Mouse (Mus musculus) ES-Bruce4 (cell line): ENCODE measurements around the gene Srebf1. TPM values are rescaled to one million over a fixed set of nuclear protein-coding genes. Genes with fewer than 3 reads are reported as not detected.

Experiments
- H3K27ac ChIP-seq: 2 replicates; pipeline ENCODE4 v1.5.1; 2012; ENCODE audit warnings: low read length, inconsistent platforms; ENCODE audit not compliant: insufficient read depth
- H3K27me3 ChIP-seq: 2 replicates; pipeline ENCODE4 v1.6.1; 2012; ENCODE audit warnings: mild to moderate bottlenecking, low read length, inconsistent platforms; ENCODE audit not compliant: control insufficient read depth, poor library complexity, insufficient read depth, severe bottlenecking
- H3K36me3 ChIP-seq: 2 replicates; pipeline ENCODE4 v1.6.1; 2012; ENCODE audit warnings: inconsistent platforms, mild to moderate bottlenecking, low read length, moderate library complexity; ENCODE audit not compliant: control insufficient read depth, poor library complexity, insufficient read depth, severe bottlenecking
- H3K4me1 ChIP-seq: one replicate; pipeline ENCODE4 v1.8.1; 2011; ENCODE audit warnings: low read length; ENCODE audit not compliant: control insufficient read depth, insufficient read depth
- H3K4me3 ChIP-seq: 2 replicates; pipeline ENCODE4 v1.5.1; 2011; ENCODE audit warnings: low read depth, mild to moderate bottlenecking, low read length
- H3K9ac ChIP-seq: 2 replicates; pipeline ENCODE4 v1.6.1; 2012; ENCODE audit warnings: low read depth, mild to moderate bottlenecking, inconsistent platforms; ENCODE audit not compliant: poor library complexity, severe bottlenecking
- H3K9me3 ChIP-seq: replicated peaks from 2 replicates; pipeline ENCODE4 v1.6.1; 2012; ENCODE audit warnings: mild to moderate bottlenecking, low read length, inconsistent platforms; ENCODE audit not compliant: control insufficient read depth, poor library complexity, insufficient read depth, severe bottlenecking
- CTCF ChIP-seq: IDR thresholded peaks from one replicate; pipeline ENCODE4 v1.8.1; 2011; ENCODE audit warnings: low read depth, low read length
- EP300 ChIP-seq: IDR thresholded peaks from 2 replicates; pipeline ENCODE4 v1.6.1; 2011; ENCODE audit warnings: low read depth, low read length; ENCODE audit not compliant: insufficient read depth
- POLR2A ChIP-seq: IDR thresholded peaks from one replicate; pipeline ENCODE4 v1.8.1; 2011; ENCODE audit warnings: low read length; ENCODE audit not compliant: insufficient read depth
- polyA plus RNA-seq: library from polyadenylated mRNA; stranded (reverse); fragments of >200 nt; gene quantifications from 2 replicates; pipeline ENCODE4 v1.2.4, GENCODE M21; 2011; ENCODE audit warnings: low read depth; ENCODE audit not compliant: missing spikeins, insufficient read depth, insufficient read length

Gene Srebf1
- polyA plus RNA-seq = 60.5 and 68.6 TPM in 2 replicates

DNA sequence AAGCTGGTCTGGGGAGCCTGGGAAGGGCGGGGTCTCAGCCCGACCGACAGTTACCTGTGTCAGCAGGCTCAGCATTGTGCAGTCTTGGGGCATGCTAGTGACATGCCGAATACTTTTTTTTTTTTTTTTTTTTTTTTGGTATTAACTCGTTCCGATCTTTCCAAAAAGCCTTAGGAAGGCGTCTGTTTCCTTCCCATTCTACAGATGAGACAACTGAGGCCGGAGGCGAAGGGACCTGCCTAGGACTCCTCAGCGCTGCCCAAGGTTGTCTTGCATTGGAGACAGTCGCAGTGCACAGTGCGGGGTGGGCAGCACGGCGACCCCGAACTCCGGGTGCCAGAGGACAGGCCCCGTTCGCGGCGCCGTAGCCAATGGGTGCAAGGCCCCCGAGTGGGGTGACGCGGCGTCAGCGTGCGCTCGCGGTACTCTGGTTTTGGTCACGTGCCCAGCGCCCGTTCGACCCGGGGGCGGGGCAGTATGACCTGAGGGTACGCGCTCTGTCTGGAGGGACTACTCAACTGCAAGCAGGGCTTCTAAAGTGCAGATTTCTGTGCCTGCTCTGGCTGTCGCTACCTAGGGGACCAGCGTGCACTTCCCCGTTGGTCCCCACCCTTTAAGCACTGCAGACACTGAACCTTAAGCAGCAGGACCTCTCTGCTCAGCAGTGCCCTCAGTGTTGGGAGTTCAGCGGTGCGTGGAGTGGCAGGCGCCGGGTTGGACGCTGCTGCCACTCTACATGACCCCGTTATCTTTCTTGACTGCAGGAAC is at the start of gene Srebf1:
Srebf1 (minus strand) TSS at position 113 of the 768 bp plus-strand sequence.
- H3K4me1 ChIP-seq = peaks cover 2% of the 10 kb centered on the region
- H3K4me3 ChIP-seq = peak within 1 kb of the TSS; percentile 68
- H3K9me3 ChIP-seq = no peaks in the 10 kb centered on the region
- H3K27ac ChIP-seq = peak within 1 kb of the TSS; percentile 46
- H3K36me3 ChIP-seq = peaks cover 4% of the 10 kb centered on the region; the same call in 1 of the 2 replicates
- TF ChIP-seq POLR2A (no peak), EP300 (peak; percentile 75), CTCF (no peak)
- H3K9ac ChIP-seq = peak within 1 kb of the TSS; percentile 74
- H3K27me3 ChIP-seq = no peaks in the 10 kb centered on the region

DNA sequence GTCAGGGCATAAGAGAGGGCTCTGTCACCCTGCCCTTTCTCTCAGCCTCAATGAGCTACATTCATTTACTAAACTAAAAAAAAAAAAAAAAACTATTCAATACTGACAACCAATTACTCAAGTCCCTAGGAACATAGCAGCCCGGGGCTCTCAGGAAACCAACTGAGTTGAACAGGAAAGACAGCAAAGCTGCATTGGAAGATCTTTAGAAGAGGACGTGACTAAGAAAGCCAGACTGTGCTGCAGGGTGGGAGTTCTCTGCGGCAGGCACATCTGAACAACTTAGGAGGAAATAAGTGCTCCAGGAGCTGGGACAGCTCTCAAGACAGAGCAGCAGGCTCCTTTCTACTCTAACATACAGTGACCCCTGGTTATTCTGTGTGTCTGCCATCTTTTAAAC is 46.2 kb upstream of the Srebf1 start:
- Histone ChIP-seq H3K4me3 (no peak overlapping the region), H3K4me1 (no peaks in the 10 kb centered on the region), H3K36me3 (no peaks in the 10 kb centered on the region), H3K9me3 (no peaks in the 10 kb centered on the region), H3K27ac (no peak overlapping the region), H3K9ac (no peak overlapping the region), H3K27me3 (no peaks in the 10 kb centered on the region)
- TF ChIP-seq CTCF = no peak
- TF ChIP-seq EP300 = no peak
- no peak for TF ChIP-seq POLR2A

DNA sequence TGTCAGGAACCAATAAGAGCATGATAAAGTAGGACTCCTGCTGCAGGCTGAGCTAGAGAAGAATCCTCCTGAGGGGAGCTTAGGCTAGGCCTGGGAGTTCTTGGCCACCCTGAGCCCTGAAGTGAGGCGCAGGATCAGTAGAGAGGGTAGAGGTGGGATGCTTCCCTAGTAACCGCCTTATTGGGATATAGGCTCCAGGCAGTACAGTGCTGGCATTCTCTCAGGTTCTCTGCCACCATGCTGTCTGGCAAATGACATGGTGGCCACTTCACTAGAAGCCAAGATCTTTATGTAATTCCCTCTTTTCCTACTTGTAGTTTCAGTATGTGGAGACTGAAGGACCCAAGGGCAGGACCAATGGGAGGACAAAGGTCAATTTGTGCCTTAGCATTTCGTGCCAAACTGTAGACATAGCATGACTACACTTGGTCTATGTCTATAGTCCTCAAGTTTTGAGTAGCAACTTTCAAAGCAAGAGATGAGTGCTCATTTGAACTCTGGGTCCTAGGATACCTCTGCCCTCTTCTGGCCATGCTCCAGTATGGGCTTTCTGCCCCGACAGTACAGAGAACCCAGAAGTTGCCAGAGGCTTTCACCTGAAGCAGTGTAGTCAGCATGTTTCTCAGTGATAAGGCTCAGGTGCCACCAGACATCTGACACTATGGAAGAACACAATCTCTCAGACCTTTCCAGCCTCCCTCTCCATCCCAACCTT is 43.0 kb upstream of the Srebf1 start:
- no peak overlapping the region for H3K27ac ChIP-seq
- H3K4me3 ChIP-seq = no peak overlapping the region
- H3K4me1 ChIP-seq = no peaks in the 10 kb centered on the region
- no peaks in the 10 kb centered on the region for H3K27me3 ChIP-seq
- no peak for TF ChIP-seq POLR2A
- no peak overlapping the region for H3K9ac ChIP-seq
- H3K9me3 ChIP-seq = no peaks in the 10 kb centered on the region
- no peaks in the 10 kb centered on the region for H3K36me3 ChIP-seq

DNA sequence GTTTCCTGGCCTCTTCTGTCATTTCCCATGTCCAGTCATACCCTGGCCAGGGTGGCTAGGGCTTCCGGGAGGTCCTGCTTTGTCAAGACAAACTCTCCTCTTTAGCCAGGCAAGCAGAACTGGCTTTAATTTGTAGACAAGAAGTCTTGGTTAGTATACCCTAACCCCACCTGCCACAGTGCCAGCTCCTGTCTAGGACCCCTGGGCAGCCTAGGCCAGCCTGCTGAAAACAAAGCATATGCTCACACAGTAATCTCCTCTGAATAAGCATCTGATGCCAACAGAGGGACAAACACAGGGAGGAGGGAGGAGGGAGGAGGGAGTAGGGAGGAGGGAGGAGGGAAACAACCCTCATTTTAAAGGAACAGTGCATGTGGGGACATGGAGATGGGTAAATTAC is 42.3 kb upstream of the Srebf1 start:
- H3K9me3 ChIP-seq = no peaks in the 10 kb centered on the region
- H3K4me3 ChIP-seq = no peak overlapping the region
- no peaks in the 10 kb centered on the region for H3K4me1 ChIP-seq
- no peak for TF ChIP-seq EP300
- no peak for TF ChIP-seq POLR2A
- no peak for TF ChIP-seq CTCF
- no peaks in the 10 kb centered on the region for H3K36me3 ChIP-seq
- no peak overlapping the region for H3K9ac ChIP-seq
- no peak overlapping the region for H3K27ac ChIP-seq
- H3K27me3 ChIP-seq = no peaks in the 10 kb centered on the region

DNA sequence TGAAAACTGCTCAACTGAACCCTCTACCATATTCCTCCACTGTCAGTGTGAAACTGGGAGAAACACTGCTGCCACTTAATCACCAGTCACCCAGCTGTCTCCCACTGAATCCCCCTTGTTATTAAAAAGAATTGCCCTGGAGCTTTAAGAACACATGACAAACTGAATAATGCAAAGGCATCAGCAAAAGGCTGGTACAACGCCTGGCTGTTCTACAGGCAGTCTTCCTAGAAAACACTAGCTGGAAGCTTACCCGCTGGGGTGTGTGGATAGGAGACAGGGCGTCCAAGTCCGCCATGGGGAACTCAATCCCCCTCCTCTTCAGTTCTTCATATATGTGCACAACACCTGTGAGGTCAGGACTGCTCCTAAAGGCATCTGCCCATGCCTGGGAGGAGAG is 40.0 kb upstream of the Srebf1 start:
- H3K36me3 ChIP-seq = no peaks in the 10 kb centered on the region
- H3K9me3 ChIP-seq = no peaks in the 10 kb centered on the region
- TF ChIP-seq POLR2A = no peak

DNA sequence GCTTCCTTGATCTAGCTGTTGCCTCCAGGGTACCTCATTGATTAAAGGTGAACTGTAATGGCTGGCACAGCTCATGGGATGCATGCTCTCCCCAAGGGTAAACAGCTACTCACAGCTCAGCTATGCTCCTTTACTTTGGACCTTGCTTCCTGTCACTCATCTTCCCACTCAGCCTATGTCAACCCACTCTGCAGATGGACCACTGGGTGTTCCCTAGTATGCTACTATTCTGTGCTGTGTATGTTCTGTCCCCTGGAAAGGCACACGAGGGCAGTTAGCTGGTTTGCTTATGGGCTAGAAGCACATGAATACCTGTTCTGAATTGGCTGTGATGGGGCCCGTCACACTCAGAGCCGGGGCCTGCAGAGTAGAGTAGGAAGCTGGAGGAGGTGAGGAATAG is 38.4 kb upstream of the Srebf1 start:
- no peak overlapping the region for H3K27ac ChIP-seq
- H3K4me3 ChIP-seq = no peak overlapping the region
- no peaks in the 10 kb centered on the region for H3K9me3 ChIP-seq
- H3K27me3 ChIP-seq = no peaks in the 10 kb centered on the region
- H3K36me3 ChIP-seq = no peaks in the 10 kb centered on the region
- no peak for TF ChIP-seq CTCF
- no peak for TF ChIP-seq EP300
- no peak for TF ChIP-seq POLR2A
- H3K4me1 ChIP-seq = no peaks in the 10 kb centered on the region
- H3K9ac ChIP-seq = no peak overlapping the region

More for the DNA sequence above, 40.0 kb upstream of the Srebf1 start:
- no peak overlapping the region for H3K4me3 ChIP-seq
- no peak overlapping the region for H3K9ac ChIP-seq
- no peaks in the 10 kb centered on the region for H3K4me1 ChIP-seq
- no peak overlapping the region for H3K27ac ChIP-seq
- H3K27me3 ChIP-seq = no peaks in the 10 kb centered on the region
